Mouse (Mus musculus): ENCODE measurements around the gene 2610001J05Rik.

GRCm38 (mm10) chr6:13872076-13872475, 758 bp upstream of the 2610001J05Rik start:
- TF ChIP-seq CTCF (IDR thresholded peaks at IDR 0.05; ENCODE audit: low read depth, low read length) (no peak), GATA1 (IDR thresholded peaks at IDR 0.05; ENCODE audit: borderline replicate concordance, low read length) (no peak), POLR2AphosphoS5 (IDR thresholded peaks at IDR 0.05; ENCODE audit: insufficient replicate concordance, low read depth, low read length) (no peak)
